Mouse (Mus musculus) MEL (cell line): Measurements from ENCODE around the gene Fgg. TPM values are rescaled to one million over a fixed set of nuclear protein-coding genes. Genes with fewer than 3 reads are reported as not detected.

Experiments used
- DNase-seq: peaks from one replicate; pipeline ENCODE4 v3.0.0; 2011; ENCODE audit warnings: low read depth, low spot score
- H3K27ac ChIP-seq: 2 replicates; pipeline ENCODE4 v1.5.1; 2012; ENCODE audit warnings: low read depth, mild to moderate bottlenecking, control low read depth, low read length, moderate library complexity; ENCODE audit not compliant: control insufficient read depth
- H3K27me3 ChIP-seq, 2 experiments: fragments of 150-350 bp in 1 of 2; sonication (generic) in 1 of 2; 2 replicates each; pipeline ENCODE4 v1.6.1; 2012; ENCODE audit warnings: low read length in 2 of 2, mild to moderate bottlenecking in 2 of 2, improper control_type of control experiment in 1 of 2, moderate library complexity in 1 of 2; ENCODE audit not compliant: insufficient read depth in 2 of 2, control insufficient read depth in 1 of 2
- H3K36me3 ChIP-seq, 2 experiments: 2 replicates each; pipeline ENCODE4 v1.6.1; 2012 to 2014; ENCODE audit warnings: low read length in 2 of 2, improper control_type of control experiment in 1 of 2, inconsistent platforms in 1 of 2, mild to moderate bottlenecking in 1 of 2; ENCODE audit not compliant: insufficient read depth in 2 of 2, control insufficient read depth in 1 of 2
- H3K4me1 ChIP-seq, 2 experiments: fragments of 150-350 bp in 1 of 2; sonication (generic) in 1 of 2; 2 replicates each; pipeline ENCODE4 v1.6.1; 2012; ENCODE audit warnings: low read length in 2 of 2, improper control_type of control experiment in 1 of 2, mild to moderate bottlenecking in 1 of 2; ENCODE audit not compliant: insufficient read depth in 2 of 2, control insufficient read depth in 1 of 2
- H3K4me3 ChIP-seq, 2 experiments: fragments of 150-350 bp in 1 of 2; sonication (generic) in 1 of 2; 2 replicates each; pipeline ENCODE4 v1.5.1; 2012; ENCODE audit warnings: low read depth in 2 of 2, low read length in 2 of 2, mild to moderate bottlenecking in 2 of 2, moderate library complexity in 2 of 2, control low read depth in 1 of 2, improper control_type of control experiment in 1 of 2; ENCODE audit not compliant: control insufficient read depth in 1 of 2, insufficient read depth in 1 of 2
- H3K79me2 ChIP-seq: 2 replicates; pipeline ENCODE4 v1.6.1; 2012; ENCODE audit warnings: mild to moderate bottlenecking, low read length, moderate library complexity; ENCODE audit not compliant: control insufficient read depth, poor library complexity, insufficient read depth
- H3K9ac ChIP-seq: 2 replicates; pipeline ENCODE4 v1.6.1; 2012; ENCODE audit warnings: low read depth, mild to moderate bottlenecking, control low read depth, low read length, moderate library complexity; ENCODE audit not compliant: control insufficient read depth, poor library complexity, severe bottlenecking
- H3K9me3 ChIP-seq: fragments of 150-350 bp; sonication (generic); replicated peaks from 2 replicates; pipeline ENCODE4 v1.6.1; 2012; ENCODE audit warnings: mild to moderate bottlenecking, low read length, improper control_type of control experiment, moderate library complexity; ENCODE audit not compliant: insufficient read depth
- BHLHE40 ChIP-seq: IDR thresholded peaks from 2 replicates; pipeline ENCODE4 v1.6.1; 2012; ENCODE audit warnings: low read depth, mild to moderate bottlenecking, inconsistent platforms, low read length, improper control_type of control experiment, borderline replicate concordance
- CHD1 ChIP-seq: IDR thresholded peaks from 2 replicates; pipeline ENCODE4 v1.6.1; 2012; ENCODE audit warnings: low read depth, mild to moderate bottlenecking, inconsistent platforms, low read length, improper control_type of control experiment
- E2F4 ChIP-seq: IDR thresholded peaks from 2 replicates; pipeline ENCODE4 v1.6.1; 2011; ENCODE audit warnings: low read depth, low read length, improper control_type of control experiment, borderline replicate concordance
- ELF1 ChIP-seq: IDR thresholded peaks from 2 replicates; pipeline ENCODE4 v1.6.1; 2014; ENCODE audit warnings: low read depth, mild to moderate bottlenecking, inconsistent platforms, low read length, improper control_type of control experiment, moderate library complexity
- ETS1 ChIP-seq: IDR thresholded peaks from 2 replicates; pipeline ENCODE4 v1.6.1; 2012; ENCODE audit warnings: low read depth, mild to moderate bottlenecking, inconsistent platforms, low read length, improper control_type of control experiment, moderate library complexity
- GABPA ChIP-seq: IDR thresholded peaks from 2 replicates; pipeline ENCODE4 v1.6.1; 2012; ENCODE audit warnings: low read depth, mild to moderate bottlenecking, inconsistent platforms, low read length, improper control_type of control experiment, moderate library complexity
- GATA1 ChIP-seq: IDR thresholded peaks from 2 replicates; pipeline ENCODE4 v1.6.1; 2011; ENCODE audit warnings: low read depth, low read length, improper control_type of control experiment
- KAT2A ChIP-seq: conservative IDR thresholded peaks from 2 replicates; pipeline ENCODE4 v1.6.1; 2012; ENCODE audit warnings: low read depth, low read length, improper control_type of control experiment, inconsistent platforms
- MAFK ChIP-seq: IDR thresholded peaks from 2 replicates; pipeline ENCODE4 v1.6.1; 2011; ENCODE audit warnings: low read depth, mild to moderate bottlenecking, low read length, improper control_type of control experiment, borderline replicate concordance
- MAX ChIP-seq: IDR thresholded peaks from 2 replicates; pipeline ENCODE4 v1.6.1; 2011; ENCODE audit warnings: low read length, improper control_type of control experiment
- POLR2AphosphoS2 ChIP-seq: IDR thresholded peaks from 2 replicates; pipeline ENCODE4 v1.6.1; 2011; ENCODE audit warnings: low read length, improper control_type of control experiment
- RAD21 ChIP-seq: IDR thresholded peaks from 2 replicates; pipeline ENCODE4 v1.6.1; 2011; ENCODE audit warnings: mild to moderate bottlenecking, low read depth, low read length, improper control_type of control experiment
- RCOR1 ChIP-seq: IDR thresholded peaks from 2 replicates; pipeline ENCODE4 v1.6.1; 2012; ENCODE audit warnings: low read depth, mild to moderate bottlenecking, inconsistent platforms, low read length, improper control_type of control experiment
- SIN3A ChIP-seq: IDR thresholded peaks from 2 replicates; pipeline ENCODE4 v1.6.1; 2012; ENCODE audit warnings: low read length, improper control_type of control experiment, inconsistent platforms
- SMC3 ChIP-seq: IDR thresholded peaks from 2 replicates; pipeline ENCODE4 v1.6.1; 2011; ENCODE audit warnings: low read depth, low read length, improper control_type of control experiment
- TAL1 ChIP-seq: IDR thresholded peaks from 2 replicates; pipeline ENCODE4 v1.6.1; 2012; ENCODE audit warnings: mild to moderate bottlenecking, inconsistent platforms, low read length, moderate library complexity, mixed read lengths
- TBP ChIP-seq: IDR thresholded peaks from 2 replicates; pipeline ENCODE4 v1.8.0; 2011; ENCODE audit warnings: low read depth, low read length, improper control_type of control experiment
- UBTF ChIP-seq: IDR thresholded peaks from 2 replicates; pipeline ENCODE4 v1.6.1; 2012; ENCODE audit warnings: low read depth, mild to moderate bottlenecking, inconsistent platforms, low read length, improper control_type of control experiment, moderate library complexity, borderline replicate concordance; ENCODE audit not compliant: insufficient read depth
- ZC3H11A ChIP-seq: IDR thresholded peaks from 2 replicates; pipeline ENCODE4 v1.6.1; 2012; ENCODE audit warnings: low read depth, mild to moderate bottlenecking, inconsistent platforms, low read length, improper control_type of control experiment
- ZMIZ1 ChIP-seq: IDR thresholded peaks from 2 replicates; pipeline ENCODE4 v1.6.1; 2012; ENCODE audit warnings: low read depth, mild to moderate bottlenecking, inconsistent platforms, low read length, improper control_type of control experiment, moderate library complexity
- polyA plus RNA-seq, 2 experiments: library from polyadenylated mRNA; stranded (reverse) in 1 of 2; unstranded in 1 of 2; fragments of >175 nt in 1 of 2; fragments of >200 nt in 1 of 2; gene quantifications; 2 replicates each; pipeline versions ENCODE4 v1.2.1 to v1.2.4; 2012; ENCODE audit warnings: low replicate concordance in 2 of 2, low read depth in 1 of 2; ENCODE audit not compliant: insufficient read length in 2 of 2, insufficient read depth in 1 of 2, missing spikeins in 1 of 2
- total RNA-seq: library from RNA; depleted of rRNA; stranded (reverse); fragments of 300-350 nt; gene quantifications from 2 replicates; pipeline ENCODE4 v1.2.3, GENCODE M21; 2012

Gene Fgg
- total and polyA plus RNA-seq, 3 experiments, result not detected

DNA sequence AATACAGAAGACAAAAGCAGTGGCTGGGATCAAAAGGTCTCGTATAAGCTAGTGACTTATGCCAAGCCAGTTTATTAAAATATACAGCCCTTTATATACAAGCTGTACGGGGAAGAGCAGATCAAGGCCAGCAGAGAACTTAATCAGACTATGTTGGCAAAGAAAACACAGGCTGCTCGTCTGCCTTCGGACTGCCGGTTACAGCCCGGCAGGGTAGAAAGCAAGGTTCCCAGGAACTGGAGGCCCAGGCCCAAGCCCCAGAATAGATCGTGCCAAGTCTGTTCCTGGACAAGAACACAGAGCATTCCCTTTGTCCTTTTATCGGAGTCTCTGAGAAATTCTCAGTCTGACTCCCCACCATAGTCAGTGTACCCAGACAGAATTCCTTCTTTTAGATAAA is 25.7 kb upstream of the Fgg start:
- Histone ChIP-seq H3K36me3 (no peaks in the 10 kb centered on the region), H3K9me3 (no peaks in the 10 kb centered on the region), H3K79me2 (no peaks in the 10 kb centered on the region), H3K27ac (no peak overlapping the region), H3K4me1 (no peaks in the 10 kb centered on the region), H3K27me3 (no peaks in the 10 kb centered on the region), H3K4me3 (no peak overlapping the region), H3K9ac (no peak overlapping the region)
- no peak for DNase-seq
- TF ChIP-seq KAT2A (no peak), UBTF (no peak), POLR2AphosphoS2 (no peak), SMC3 (no peak), RCOR1 (no peak), MAX (no peak), ZMIZ1 (no peak), RAD21 (no peak), CHD1 (no peak)

DNA sequence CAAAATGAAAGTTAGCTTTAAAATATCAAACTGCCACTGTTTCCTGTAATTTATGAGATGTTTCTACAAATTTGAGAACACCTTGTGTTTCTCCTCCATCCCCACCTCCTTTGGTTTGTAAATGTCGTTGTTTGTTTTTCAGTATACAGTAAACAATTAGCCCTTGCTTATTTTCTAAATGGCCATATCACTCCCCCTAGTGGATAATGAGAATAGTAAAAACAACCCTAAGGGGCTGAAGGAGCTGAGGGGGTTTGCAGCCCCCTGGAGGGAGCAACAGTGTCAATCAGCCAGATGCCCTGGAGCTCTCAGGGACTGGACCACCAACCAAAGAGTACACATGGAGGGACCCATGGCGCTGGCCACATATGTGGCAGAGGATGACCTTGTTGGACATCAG is 22.7 kb upstream of the Fgg start:
- no peak for DNase-seq
- H3K27ac ChIP-seq, result no peak overlapping the region
- no peak overlapping the region for H3K9ac ChIP-seq

DNA sequence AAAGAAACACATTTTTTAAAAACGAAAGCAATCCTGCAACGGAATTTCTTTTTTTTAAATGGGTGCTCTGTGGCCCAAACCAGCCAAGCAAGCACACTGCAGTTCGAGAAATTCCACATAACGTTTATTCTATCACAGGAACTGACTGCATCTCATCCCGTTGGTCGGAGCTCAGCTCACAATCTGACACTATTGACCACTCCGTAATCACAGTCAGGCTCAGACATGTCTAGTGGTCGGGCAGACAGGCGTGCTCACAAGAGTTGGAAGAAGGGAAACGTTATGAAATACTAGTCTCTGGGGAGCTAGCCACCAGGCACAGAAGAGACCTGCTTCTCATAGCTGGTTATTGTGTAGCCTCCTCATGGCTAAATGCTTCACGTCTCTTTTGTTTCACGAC is 15.6 kb upstream of the Fgg start:
- Histone ChIP-seq H3K4me1 (no peaks in the 10 kb centered on the region), H3K27ac (no peak overlapping the region), H3K4me3 (no peak overlapping the region), H3K27me3 (no peaks in the 10 kb centered on the region), H3K79me2 (no peaks in the 10 kb centered on the region), H3K9me3 (no peaks in the 10 kb centered on the region), H3K9ac (no peak overlapping the region), H3K36me3 (no peaks in the 10 kb centered on the region)
- TF ChIP-seq SIN3A (no peak), E2F4 (no peak), ETS1 (no peak), TBP (no peak), GABPA (no peak)
- DNase-seq, result no peak

More for the DNA sequence above, 22.7 kb upstream of the Fgg start:
- H3K9me3 ChIP-seq, result no peaks in the 10 kb centered on the region
- H3K27me3 ChIP-seq, result no peaks in the 10 kb centered on the region
- no peak for TF ChIP-seq ETS1
- no peak for TF ChIP-seq MAX
- TF ChIP-seq ZC3H11A, result no peak
- TF ChIP-seq MAFK, result no peak
- no peak for TF ChIP-seq ELF1
- no peak for TF ChIP-seq BHLHE40
- TF ChIP-seq TAL1, result no peak
- TF ChIP-seq GATA1, result no peak
- H3K36me3 ChIP-seq, result no peaks in the 10 kb centered on the region
- no peaks in the 10 kb centered on the region for H3K4me1 ChIP-seq
- H3K79me2 ChIP-seq, result no peaks in the 10 kb centered on the region
- no peak overlapping the region for H3K4me3 ChIP-seq
